Mouse (Mus musculus) MEL (cell line): ENCODE measurements around the gene Ap5z1.

ENCODE experiments used
- BHLHE40 ChIP-seq: IDR thresholded peaks from 2 replicates; pipeline ENCODE4 v1.6.1; 2012; ENCODE audit warnings: low read depth, mild to moderate bottlenecking, inconsistent platforms, low read length, improper control_type of control experiment, borderline replicate concordance
- CTCF ChIP-seq, 3 experiments: IDR thresholded peaks in 2 of 3; conservative IDR thresholded peaks in 1 of 3; 2 replicates each; pipeline ENCODE4 v1.5.1; 2011 to 2012; ENCODE audit warnings: low read length in 3 of 3, low read depth in 2 of 3, mild to moderate bottlenecking in 2 of 3, improper control_type of control experiment in 1 of 3, inconsistent platforms in 1 of 3, mixed read lengths in 1 of 3, moderate library complexity in 1 of 3; ENCODE audit not compliant: control insufficient read depth in 1 of 3, insufficient read depth in 1 of 3, poor library complexity in 1 of 3, severe bottlenecking in 1 of 3
- ELF1 ChIP-seq: IDR thresholded peaks from 2 replicates; pipeline ENCODE4 v1.6.1; 2014; ENCODE audit warnings: low read depth, mild to moderate bottlenecking, inconsistent platforms, low read length, improper control_type of control experiment, moderate library complexity
- EP300 ChIP-seq, 2 experiments: IDR thresholded peaks; 2 replicates each; pipeline ENCODE4 v1.6.1; 2011; ENCODE audit warnings: improper control_type of control experiment in 2 of 2, low read length in 2 of 2, low read depth in 1 of 2, mild to moderate bottlenecking in 1 of 2
- HCFC1 ChIP-seq: IDR thresholded peaks from 2 replicates; pipeline ENCODE4 v1.6.1; 2012; ENCODE audit warnings: low read depth, mild to moderate bottlenecking, inconsistent platforms, low read length, improper control_type of control experiment, moderate library complexity
- MAFK ChIP-seq: IDR thresholded peaks from 2 replicates; pipeline ENCODE4 v1.6.1; 2011; ENCODE audit warnings: low read depth, mild to moderate bottlenecking, low read length, improper control_type of control experiment, borderline replicate concordance
- MXI1 ChIP-seq: IDR thresholded peaks from 2 replicates; pipeline ENCODE4 v1.6.1; 2011; ENCODE audit warnings: mild to moderate bottlenecking, low read depth, low read length, improper control_type of control experiment
- POLR2A ChIP-seq, 2 experiments: IDR thresholded peaks; 2 replicates each; pipeline ENCODE4 v1.6.1; 2011 to 2012; ENCODE audit warnings: low read length in 2 of 2, mild to moderate bottlenecking in 2 of 2, control low read depth in 1 of 2, improper control_type of control experiment in 1 of 2, low read depth in 1 of 2, moderate library complexity in 1 of 2; ENCODE audit not compliant: control insufficient read depth in 1 of 2, insufficient read depth in 1 of 2, poor library complexity in 1 of 2
- TBP ChIP-seq: IDR thresholded peaks from 2 replicates; pipeline ENCODE4 v1.8.0; 2011; ENCODE audit warnings: low read depth, low read length, improper control_type of control experiment
- ZMIZ1 ChIP-seq: IDR thresholded peaks from 2 replicates; pipeline ENCODE4 v1.6.1; 2012; ENCODE audit warnings: low read depth, mild to moderate bottlenecking, inconsistent platforms, low read length, improper control_type of control experiment, moderate library complexity

DNA sequence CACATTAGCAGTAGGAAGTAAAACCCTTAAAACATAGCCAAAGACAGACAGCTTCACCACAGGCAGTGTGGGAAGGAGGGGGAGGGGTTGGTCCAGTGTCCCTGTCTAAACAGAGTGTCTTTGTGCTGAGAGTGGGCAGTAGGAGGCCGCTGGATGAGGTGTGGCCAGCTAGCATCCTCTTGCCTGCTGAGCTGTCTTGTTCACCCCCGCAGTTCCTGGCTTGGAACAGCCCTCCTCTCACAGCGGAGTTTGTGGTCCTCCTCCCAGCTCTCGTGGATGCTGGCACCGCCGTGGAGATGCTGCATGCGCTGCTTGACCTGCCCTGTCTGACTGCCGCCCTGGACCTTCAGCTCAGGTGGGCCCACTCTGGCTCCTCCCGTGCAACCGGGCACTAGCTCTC is 10.0 kb downstream of the Ap5z1 start:
- TF ChIP-seq ZMIZ1 (no peak), CTCF (IDR thresholded peaks at IDR 0.05 in 2 of 3, conservative IDR thresholded peaks at IDR 0.05 in 1 of 3; ENCODE audit: control insufficient read depth in 1 of 3, insufficient read depth in 1 of 3, low read depth in 2 of 3, low read length in 3 of 3, poor library complexity in 1 of 3, severe bottlenecking in 1 of 3) (no peak), MAFK (no peak), POLR2A (IDR thresholded peaks at IDR 0.05; ENCODE audit: control insufficient read depth in 1 of 2, insufficient read depth in 1 of 2, low read depth in 1 of 2, low read length in 2 of 2, poor library complexity in 1 of 2) (no peak), MXI1 (no peak), TBP (no peak), HCFC1 (no peak), EP300 (IDR thresholded peaks at IDR 0.05; ENCODE audit: low read depth in 1 of 2, low read length in 2 of 2) (no peak), ELF1 (no peak), BHLHE40 (no peak)
